Mouse (Mus musculus) heart, postnatal 25 days (tissue): ENCODE measurements around the gene Khnyn. TPM values are rescaled to one million over a fixed set of nuclear protein-coding genes. Genes with fewer than 3 reads are reported as not detected.
A peak's percentile ranks its signal among the peaks of the same experiment; 100 is the strongest.

Source experiments
- DNase-seq: peaks from one replicate; pipeline ENCODE4 v3.0.0; 2022; ENCODE audit warnings: low spot score
- intact Hi-C: fragments of 180-260 bp; cut with DNase I; formaldehyde crosslinking; loops from one replicate; pipeline ENCODE4 v1.15.1; 2025
- total RNA-seq, 2 experiments: library from RNA; stranded (reverse); gene quantifications; 2 replicates each; pipeline ENCODE4 v1.2.3; 2021

Gene Khnyn
- 10 to 100 TPM; 11.6 to 13.5 TPM for total RNA-seq

DNA sequence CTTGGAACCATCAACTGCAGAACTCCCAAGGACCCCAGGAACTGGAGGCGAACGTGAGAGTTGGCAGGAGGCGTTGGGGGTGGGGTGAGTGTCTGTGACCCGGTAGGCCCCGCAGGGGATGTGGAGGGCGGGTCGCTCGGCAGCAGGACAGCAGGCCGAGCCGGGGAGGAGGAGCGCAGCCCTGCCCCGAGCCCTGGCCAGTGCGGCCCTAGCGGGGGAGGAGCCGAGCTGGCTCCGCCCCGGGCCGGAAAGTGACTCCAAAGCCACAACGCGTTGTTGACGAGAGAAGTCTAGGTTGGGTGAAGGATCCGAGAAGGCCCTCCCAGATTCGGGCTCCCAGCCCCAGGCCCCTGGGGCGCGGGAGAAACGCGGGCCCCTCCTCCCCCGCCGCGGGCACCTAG lies at the start of gene Khnyn:
Khnyn (plus strand) TSS at position 235 of the 401 bp plus-strand sequence.
- intact Hi-C loops = no loop called here
- peak; percentile 94 for DNase-seq

DNA sequence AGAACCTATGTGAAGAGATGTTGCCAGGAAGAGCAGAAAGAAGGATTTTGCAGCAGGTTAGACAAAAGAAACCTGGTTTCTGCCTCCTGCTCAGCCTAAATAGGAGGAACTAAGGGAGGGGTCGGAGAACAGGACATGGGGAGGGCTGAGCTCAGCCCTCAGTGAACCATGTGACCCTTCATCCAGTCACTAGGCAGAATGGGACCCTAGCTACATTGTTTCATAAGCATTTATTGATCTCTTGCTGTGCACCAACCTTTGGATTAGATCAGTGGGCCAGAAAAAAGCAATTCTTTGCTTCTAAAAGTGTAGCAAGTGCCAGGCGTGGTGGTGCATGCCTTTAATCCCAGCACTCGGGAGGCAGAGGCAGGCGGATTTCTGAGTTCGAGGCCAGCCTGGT lies 46.4 kb upstream of the Khnyn start:
- intact Hi-C loops = no loop called here

DNA sequence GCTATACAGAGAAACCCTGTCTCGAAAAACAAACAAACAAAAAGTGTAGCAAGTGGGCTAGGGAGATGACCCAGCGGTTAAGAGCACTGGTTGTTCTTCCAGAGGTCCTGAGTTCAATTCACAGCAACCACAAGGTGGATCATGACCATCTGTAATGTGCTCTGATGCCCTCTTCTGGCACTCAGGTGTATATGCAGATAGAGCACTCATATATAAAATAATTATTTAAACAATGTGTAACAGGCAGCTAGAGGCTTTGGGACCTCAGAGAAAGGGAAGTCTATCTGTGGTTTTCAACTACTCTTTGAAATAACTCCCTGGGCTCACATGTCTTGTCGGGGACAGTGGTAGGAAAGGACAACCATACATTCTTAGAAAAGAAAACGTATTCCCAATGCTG lies 46.0 kb upstream of the Khnyn start:
- intact Hi-C loops = no loop called here
- no peak for DNase-seq

More for the DNA sequence above, 46.4 kb upstream of the Khnyn start:
- DNase-seq = no peak

DNA sequence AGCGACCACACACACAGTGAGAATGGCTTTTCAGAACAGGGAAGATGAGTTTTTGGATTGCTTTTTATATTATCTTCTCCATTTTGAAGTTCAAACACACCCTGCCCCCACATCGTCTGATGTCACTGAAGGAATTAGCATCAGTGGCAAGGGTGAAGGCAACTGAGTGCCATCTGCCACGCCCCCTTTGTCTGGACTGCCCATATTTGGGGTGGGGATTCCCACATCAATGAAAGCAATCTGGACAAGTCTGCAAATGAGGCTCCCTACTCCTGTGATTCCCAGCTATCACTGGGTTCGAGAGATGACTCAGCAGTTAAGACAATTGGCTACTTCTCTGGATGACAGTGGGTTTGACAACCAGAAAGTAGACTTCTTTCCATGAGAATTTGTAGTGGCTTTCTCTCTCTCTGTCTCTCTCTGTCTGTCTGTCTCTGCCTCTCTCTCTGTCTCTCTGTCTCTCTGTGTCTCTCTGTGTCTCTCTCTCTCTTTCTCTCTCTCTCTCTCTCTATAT lies 43.8 kb upstream of the Khnyn start:
- no peak for DNase-seq
- intact Hi-C loops = no loop called here

DNA sequence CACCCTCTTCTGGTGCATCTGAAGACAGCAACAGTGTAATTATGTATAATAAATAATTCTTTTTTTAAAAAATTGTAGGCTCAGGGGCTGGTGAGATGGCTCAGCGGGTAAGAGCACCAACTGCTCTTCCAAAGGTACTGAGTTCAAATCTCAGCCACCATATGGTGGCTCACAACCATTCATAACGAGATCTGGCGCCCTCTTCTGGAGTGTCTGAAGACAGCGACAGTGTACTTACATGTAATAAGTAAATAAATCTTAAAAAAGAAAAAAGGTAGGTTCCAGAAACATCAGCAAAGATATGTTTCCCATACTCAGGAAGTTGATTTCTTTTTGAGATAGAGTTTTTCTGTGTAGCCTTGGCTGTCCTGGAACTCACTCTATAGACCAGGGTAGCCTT lies 42.0 kb upstream of the Khnyn start:
- intact Hi-C loops = no loop called here
- DNase-seq = no peak

DNA sequence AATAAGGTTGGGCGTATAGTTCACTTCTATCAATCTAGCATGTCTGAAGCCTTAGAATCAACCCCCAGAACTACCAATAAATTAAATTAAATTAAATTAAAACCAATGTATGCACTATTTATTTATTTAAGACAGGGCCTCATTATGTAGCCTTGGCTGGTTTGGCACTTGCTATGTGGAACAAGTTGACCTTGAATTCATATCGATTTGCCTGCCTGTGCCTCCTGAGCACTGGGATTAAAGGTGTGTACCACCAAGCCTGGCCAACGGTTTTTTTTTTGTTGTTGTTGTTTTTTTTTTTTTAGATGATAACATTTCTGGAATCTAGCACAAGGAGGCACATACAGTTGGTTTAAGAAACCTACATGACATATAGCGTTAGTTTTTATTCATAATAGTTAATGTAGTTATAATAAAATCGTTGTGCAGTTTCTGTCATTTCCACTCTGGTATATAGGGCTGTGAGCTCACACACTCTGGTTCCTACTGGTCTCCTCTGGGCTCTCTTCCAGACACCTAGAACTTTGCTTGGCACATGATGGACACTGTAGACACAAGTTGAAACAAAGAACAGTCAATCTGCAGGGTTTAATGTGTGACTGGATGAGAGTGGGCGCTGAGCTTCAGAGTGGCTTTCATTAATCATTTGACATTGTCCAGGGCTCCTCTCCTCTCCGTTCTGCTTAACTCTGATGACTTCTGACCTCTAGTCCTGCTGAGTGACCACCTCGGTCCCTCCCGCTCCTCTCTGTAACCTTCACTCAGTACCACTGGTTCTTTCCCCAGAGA lies 39.0 kb upstream of the Khnyn start:
- DNase-seq = no peak
- intact Hi-C loops = no loop called here

DNA sequence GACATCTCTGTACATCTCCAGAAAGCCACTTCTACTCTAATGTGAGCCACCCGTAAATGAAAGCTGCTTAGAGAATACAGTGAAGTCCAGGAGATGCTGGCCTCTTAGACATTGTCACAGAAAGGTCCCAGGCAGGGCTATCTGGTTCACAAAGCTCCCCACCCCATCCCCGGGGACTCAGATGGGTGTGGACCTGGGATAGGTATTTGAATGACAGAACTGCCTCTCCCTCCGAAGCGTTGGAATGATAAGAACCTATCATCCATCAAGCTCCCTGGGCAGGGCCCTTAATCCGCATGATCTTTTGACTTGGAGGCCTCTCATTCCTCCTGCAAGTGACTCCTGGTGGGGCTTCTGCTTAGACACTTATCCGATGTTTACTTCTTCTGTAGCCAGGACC lies 33.9 kb upstream of the Khnyn start:
- no peak for DNase-seq
- intact Hi-C loops = no loop called here

DNA sequence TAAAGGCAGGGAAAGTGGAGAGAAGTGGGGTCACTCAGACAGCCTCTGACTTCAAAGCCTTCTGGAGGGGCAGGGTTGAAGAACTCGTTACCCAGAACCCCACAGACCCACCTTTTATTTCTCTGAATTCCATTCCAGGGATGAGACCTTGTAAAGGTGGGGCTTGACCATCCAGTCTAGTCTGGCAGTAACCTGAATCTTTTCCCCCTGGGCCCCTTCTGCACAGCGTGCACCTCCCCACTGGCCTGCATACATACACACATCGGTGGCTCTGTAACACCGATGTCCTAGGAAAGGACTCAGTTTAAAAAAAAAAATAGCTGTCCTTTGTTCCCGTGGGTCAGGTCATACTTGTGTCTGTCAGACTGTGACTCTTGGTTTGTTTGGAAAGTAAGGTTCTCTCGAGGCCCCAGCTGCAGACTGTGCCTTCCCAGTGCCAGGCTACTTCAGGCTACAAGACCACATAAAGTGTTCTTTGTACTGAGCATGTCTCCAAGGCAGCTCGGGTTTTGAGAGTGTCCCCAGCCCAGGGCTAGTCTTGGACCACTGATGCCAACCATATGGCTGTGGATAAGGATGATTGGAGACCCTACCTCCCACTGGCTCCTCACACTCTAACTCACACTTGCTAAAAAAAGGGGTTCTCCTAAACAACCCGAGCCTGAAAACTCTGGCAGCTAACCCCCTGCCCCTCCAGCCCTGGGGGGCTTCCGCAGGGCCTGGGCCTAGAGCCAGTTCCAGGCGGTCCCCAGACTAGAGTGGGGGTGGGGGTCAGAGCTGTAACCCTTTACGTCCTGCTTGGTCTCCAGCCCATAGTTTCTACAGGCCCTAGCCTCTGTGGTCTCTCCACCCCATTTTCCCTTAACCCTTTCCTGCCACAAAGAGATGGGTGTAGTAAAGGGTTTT lies 31.8 kb upstream of the Khnyn start:
- no peak for DNase-seq

DNA sequence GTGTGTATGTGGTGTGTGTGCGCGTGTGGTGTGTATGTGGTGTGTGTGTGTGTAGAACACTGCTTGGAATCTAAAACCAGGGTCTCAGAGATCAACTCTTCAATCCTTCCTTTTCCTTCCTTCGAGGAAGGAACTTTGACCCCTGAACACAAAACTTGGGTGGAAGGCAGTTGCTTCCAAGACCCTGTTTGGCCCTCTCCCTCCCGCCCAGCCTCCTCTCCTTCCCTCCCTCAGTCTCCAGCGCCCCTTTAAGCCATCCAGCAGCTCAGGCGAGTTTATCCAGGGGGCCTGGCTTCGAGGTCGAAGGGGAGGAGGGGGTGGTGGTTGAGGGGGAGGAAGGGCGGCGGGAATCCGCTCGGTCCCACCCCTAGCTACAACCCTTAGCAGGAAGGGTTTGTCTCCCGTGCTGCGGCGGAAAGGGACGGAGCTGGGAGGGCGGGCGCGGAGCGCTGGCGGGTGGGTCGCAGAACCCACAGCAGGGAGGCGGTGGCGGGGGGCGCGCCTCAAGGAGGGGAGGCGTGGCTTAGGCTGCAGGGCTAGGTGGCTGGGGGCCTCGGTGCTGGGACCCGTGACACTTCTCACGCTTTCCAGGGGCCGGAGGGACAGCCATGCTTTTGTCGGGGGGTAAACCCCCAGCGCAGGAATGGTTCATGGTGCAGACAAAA lies 31.0 kb upstream of the Khnyn start, which contains the start of gene Nynrin:
Nynrin (plus strand) TSS at position 390 of the 665 bp plus-strand sequence.
- intact Hi-C loops = no loop called here

More for the DNA sequence above, 31.8 kb upstream of the Khnyn start:
- intact Hi-C loops = no loop called here

DNA sequence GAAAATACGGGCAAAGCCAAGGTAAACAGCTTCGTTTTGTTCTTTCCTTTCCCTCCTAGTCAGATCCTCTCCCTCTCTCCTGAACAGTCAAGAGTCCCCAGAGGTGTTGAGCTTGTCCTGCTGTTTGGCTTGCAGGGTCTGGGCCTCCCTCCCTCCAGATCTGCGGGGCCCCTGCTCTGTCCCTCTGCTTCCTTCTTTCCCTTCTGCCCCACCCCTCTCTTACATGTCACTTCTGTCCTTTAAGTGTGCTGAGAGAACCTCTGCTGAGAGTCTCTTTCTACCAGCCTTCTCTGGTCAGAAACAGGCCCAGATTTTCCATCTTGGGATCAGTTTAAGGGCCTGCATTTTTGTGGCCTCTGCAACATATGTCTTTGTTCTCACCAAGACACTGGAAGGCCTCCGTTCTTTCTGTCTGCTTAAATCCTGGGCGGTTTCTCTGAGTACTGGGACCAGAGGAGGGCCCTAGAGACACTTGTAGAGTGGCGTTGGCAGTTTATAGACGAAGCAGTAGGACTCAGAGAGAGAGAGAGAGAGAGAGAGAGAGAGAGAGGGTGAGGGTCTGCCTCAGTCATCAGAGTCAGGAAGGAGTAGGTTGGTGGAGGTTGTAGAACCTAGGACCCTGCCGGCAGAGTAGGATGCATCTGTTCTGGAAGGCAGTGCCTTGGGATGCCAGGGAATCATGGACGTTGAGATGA lies 30.2 kb upstream of the Khnyn start:
- no peak for DNase-seq
- intact Hi-C loops = no loop called here

More for the DNA sequence above, 31.0 kb upstream of the Khnyn start, which contains the start of gene Nynrin:
- DNase-seq = peak; percentile 72

DNA sequence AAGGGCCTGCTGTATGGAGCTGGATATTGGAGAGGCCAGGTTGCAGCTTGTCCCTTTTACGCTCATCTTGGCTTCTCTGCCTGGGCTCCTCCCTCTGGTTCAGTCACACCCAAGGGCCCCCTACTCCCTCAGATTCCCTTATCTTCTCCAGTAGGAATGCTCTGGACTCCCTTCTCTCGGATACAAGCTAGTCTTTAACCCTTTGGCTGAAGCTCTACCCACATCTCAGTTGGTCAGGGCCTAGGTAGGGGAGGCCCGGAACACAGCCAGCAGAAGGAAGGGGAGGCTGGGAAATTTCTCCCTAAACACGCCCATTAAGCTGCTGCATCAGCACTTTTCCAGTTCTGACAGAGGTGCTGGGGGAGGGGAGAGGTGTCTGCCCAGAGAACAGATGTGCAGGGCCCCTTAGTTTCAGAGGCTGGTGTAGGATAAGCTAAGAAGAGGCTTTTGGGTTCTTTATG lies 29.6 kb upstream of the Khnyn start:
- intact Hi-C loops = no loop called here
- no peak for DNase-seq

DNA sequence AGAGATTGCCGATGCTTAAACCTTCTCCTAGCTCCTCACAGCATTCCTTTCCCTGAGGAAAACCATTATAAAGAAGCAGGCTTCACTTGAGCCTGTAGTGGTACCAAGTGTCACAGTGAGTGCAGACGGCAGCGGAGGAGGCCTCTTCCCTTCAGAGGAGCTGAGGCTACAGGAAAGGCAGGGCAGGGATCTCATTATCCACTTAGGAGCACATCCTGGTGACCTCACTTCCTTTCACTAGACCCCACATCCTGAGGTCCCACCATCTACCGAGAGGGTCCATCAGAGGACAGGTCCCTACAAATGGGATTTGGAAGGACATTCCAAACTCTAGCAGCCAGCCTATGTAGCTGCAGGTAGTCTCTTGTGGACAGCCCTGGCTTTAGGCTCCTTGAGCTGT lies 27.2 kb upstream of the Khnyn start:
- intact Hi-C loops = no loop called here
- no peak for DNase-seq

DNA sequence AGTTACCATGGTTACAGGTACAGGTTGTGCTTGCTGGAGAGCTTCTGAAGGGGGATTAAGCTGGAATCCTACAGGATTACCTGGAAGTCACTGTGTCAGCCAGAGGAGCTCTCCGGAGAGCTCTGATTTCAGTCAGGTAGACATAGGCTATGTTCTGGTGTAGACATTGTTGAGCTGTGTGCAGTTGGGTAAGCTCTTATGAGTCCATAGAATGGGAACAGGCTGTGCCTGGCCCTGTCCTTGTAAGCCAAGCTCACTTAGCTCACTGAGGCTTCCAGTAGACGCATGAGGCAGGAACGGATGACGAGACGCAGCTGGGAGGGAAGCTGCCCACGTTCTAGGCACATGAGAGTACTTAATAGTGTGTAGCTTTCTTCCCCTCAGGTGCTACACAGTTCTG lies 22.6 kb upstream of the Khnyn start:
- intact Hi-C loops = loop anchor here (2.0 kb wide), 1 partner anchor 81 kb away; no protein-coding TSS in a partner anchor
- DNase-seq = no peak

DNA sequence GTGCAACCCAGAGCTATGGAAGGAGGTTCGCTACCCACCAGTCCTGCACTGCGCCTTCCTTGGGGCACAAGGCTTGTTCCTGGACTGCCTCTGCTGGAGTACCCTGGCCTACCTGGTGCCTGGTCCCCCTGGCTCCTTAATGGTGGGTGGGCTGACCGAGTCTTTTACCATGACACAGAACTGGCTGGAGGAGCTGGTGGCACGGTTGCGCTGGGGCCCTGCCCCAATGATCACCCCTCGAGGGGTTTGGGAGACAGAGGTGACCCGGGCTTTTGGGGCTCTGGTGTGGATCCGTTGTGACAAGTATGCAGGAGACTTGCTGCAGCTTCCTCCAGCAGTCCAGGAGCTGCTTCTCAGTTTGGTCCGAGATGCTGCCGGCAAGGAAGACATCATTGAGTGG lies 21.8 kb upstream of the Khnyn start:
- no peak for DNase-seq
- intact Hi-C loops = loop anchor here (2.0 kb wide), 1 partner anchor 82 kb away; no protein-coding TSS in a partner anchor

DNA sequence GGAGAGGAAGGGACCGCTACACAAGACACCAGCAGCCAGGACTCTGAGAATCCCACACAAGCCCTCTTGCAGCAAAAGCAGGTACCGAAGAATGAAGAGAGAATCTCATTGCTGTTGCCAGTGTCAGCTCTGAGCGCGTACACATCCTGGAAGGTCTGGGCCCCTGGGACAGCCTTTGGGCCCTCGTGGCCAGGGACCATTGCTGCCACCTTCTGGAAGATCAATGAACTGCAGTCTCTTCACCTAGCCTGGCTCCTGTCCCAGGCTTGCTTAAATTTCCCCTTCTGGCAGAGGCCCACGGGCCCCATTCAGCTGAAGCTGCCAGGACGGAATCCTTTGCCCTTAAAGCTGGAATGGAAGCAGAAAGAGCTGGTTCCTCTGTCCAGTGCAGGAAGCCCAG lies 21.0 kb upstream of the Khnyn start:
- intact Hi-C loops = loop anchor here (1.0 to 2.0 kb wide), 2 partner anchors 41 to 83 kb away; no protein-coding TSS in a partner anchor
- DNase-seq = peak; percentile 55

DNA sequence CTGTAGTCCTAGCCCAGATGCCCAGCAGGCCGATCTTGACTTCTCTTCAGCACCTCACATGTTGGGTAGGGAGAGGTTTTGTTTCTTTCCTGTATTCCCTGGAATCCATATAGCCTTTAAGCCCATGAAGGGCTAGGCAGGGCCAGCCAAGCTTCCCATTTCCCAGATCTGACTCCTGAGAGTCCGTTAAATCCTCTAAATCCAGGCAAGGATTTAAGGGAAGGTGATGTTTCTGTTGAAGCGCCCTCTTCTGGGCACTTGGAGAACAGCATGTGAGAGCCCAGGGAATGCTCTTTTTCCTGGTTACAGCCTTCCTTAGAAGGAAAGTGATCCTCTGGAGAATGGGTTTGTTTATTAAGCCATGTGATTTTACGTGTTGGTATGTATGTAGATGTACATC lies 17.8 kb upstream of the Khnyn start:
- DNase-seq = no peak
- intact Hi-C loops = no loop called here

DNA sequence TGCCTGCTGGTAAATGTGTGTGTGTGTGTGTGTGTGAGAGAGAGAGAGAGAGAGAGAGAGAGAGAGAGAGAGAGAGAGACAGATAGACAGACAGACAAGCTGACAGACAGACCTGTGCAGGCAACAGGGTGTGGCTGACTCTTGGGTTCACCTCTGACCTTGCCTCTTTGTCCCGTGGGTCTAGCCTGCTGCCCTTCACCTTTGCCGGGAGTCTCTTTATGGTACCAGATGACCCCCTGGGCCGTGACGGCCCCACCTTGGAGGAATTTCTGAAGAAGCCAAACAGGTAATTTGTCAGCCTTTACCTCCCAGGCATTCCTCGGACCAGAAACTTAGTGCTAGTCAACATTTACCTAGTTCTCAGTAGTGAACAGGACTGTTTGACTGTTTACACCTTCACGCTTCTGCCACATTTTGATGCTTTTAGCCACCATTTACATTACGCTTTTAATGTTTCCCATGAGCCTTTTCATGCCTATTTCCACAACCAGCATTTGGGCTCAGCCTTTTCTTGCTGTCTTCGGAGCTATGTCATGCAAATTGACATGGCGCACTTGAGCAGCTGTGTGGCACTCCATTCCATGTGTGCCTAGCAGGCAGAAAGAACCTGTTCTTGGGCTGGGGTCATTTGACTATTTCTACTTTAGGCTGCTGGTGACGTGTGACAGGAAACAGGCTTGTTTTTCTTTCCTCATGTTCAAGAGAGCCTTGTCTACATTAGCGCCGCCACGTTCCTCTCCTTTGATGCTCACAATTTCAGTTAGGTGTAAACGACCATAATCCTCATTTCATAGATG lies 16.3 kb upstream of the Khnyn start:
- no peak for DNase-seq
- intact Hi-C loops = no loop called here

DNA sequence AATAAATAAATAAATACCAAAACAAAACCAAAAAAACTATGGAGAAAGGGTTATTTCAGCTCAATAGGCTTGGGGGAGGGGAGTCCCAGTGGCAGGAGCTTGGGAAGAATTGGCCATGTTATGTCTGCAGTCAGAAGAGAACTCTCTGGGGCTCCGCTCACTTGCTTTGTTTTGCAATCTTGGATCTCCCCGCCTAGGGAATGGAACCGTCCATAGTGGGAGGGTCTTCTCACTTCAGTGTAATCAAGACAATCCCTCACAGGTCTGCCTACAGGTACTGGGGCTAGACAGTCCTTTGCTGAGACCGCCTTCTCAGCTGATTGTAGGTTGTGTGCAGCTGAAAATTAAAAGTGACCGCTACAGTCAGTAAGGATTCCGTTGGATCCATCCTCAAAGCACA lies 15.2 kb upstream of the Khnyn start:
- intact Hi-C loops = no loop called here
- DNase-seq = no peak

DNA sequence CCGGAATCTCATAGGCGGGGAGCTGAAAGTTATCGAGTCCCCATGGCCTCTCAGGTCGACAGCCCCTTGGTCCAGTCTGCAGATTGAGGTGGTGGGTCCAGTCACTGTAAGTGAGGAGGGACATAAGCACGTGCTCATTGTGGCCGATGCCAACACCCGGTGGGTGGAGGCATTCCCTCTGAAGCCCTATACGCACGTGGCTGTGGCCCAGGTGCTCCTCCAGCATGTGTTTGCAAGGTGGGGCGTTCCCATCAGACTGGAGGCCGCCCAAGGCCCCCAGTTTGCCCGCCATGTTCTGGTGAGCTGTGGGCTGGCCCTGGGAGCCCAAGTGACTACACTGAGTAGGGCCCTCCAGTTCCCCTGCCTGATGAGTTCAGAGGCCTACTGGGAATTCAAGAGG lies 12.7 kb upstream of the Khnyn start:
- intact Hi-C loops = no loop called here
- no peak for DNase-seq
